38 mouse cellular contexts compared by ENCODE assay signal in the genomic region with DNA sequence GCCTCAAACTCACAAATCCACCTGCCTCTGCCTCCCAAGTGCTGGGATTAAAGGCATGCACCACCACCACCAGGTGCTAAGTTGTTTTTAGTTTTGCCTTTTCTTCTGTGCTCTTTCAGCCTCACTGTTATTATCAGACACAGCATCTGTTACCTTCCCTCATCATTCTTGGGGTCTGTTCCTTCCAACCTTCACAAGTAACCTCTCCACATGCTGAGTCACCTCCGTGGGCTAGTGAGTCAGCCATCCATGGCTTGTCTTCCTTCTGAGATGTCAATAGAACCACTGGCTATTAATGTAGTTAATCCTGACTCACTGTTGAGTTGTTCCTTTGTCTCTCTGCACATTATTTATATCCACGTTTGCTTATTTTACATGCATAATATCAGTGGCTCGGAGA. TPM values are rescaled to one million over a fixed set of nuclear protein-coding genes. Genes with fewer than 3 reads are reported as not detected.
DNase-seq lines count a peak whose midpoint lies in the region; ATAC-seq lines count a peak whose summit lies in the region.
"Had no signal": no experiment of that assay in that cellular context is flagged by ENCODE, and none has a peak within 500 bp of the region (broad histone marks: within the 10 kb centered on the region; RNA-seq: fewer than 3 reads in every experiment).

No protein-coding gene starts in this region.

- H3K27me3 ChIP-seq in hindbrain, embryonic 10.5 days (ENCODE audit: insufficient read depth, poor library complexity, severe bottlenecking), result no peaks in the 10 kb centered on the region
- H3K27me3 ChIP-seq: forebrain, embryonic 15.5 days; heart, embryonic 12.5 days; hindbrain, embryonic 15.5 days; limb, embryonic 15.5 days; liver, embryonic 13.5 days; neural tube, embryonic 12.5 days had no signal

- H3K36me3 ChIP-seq in hindbrain, embryonic 10.5 days, result no peaks in the 10 kb centered on the region
- H3K36me3 ChIP-seq: forebrain, embryonic 15.5 days; heart, embryonic 12.5 days; hindbrain, embryonic 15.5 days; kidney, embryonic 15.5 days; limb, embryonic 10.5 days; limb, embryonic 15.5 days; liver, embryonic 13.5 days; midbrain, embryonic 10.5 days; neural tube, embryonic 12.5 days had no signal

- H3K27ac ChIP-seq in hindbrain, embryonic 10.5 days, result no peak overlapping the region
- H3K27ac ChIP-seq: forebrain, embryonic 15.5 days; gastrocnemius, adult 2 months; heart, adult 2 months; hindbrain, embryonic 15.5 days; kidney, embryonic 15.5 days; limb, embryonic 10.5 days; limb, embryonic 15.5 days; liver, embryonic 13.5 days; macrophage; midbrain, embryonic 10.5 days; neural tube, embryonic 12.5 days had no signal

- H3K4me1 ChIP-seq in hindbrain, embryonic 10.5 days (replicated peaks), result no peaks in the 10 kb centered on the region
- H3K4me1 ChIP-seq: forebrain, embryonic 15.5 days; heart, embryonic 12.5 days; liver, embryonic 13.5 days; midbrain, embryonic 10.5 days; neural tube, embryonic 12.5 days had no signal

- peak; percentile 95 for DNase-seq in 416B (ENCODE audit: low read depth)
- DNase-seq in MEL-GATA-1-ER (ENCODE audit: extremely low read depth, low read depth), result peak; percentile 14
- DNase-seq in c-Kit-positive CD71-negative TER-119-negative erythroid progenitor cells, embryonic 14.5 days (ENCODE audit: low read depth), result peak; percentile 19
- no peak for DNase-seq in right cerebral cortex, adult 18-20 months
- DNase-seq in lung, postnatal 14 days, result no peak
- DNase-seq in hindbrain, embryonic 10.5 days (ENCODE audit: low spot score), result no peak
- DNase-seq: adrenal gland, postnatal 14 days; cerebellum, adult 18-20 months; cerebellum, postnatal 10 days; gastrocnemius, adult 2 months; heart, adult 2 months; heart, postnatal 4 days; kidney, adult 11 months; kidney, postnatal 25 days; layer of hippocampus, postnatal 36 days; liver, embryonic 13.5 days; lung, adult 18-20 months; right cerebral cortex, postnatal 4 days; thymus, adult 2 months; thymus, postnatal 36 days had no signal

- no peak overlapping the region for H3K4me3 ChIP-seq in hindbrain, embryonic 10.5 days
- H3K4me3 ChIP-seq: forebrain, embryonic 15.5 days; gastrocnemius, adult 2 months; heart, adult 2 months; heart, embryonic 12.5 days; hindbrain, embryonic 15.5 days; kidney, embryonic 15.5 days; limb, embryonic 10.5 days; limb, embryonic 15.5 days; liver, embryonic 13.5 days; midbrain, embryonic 10.5 days; neural tube, embryonic 12.5 days had no signal

- 89% methylated on average over 3 of the region's 3 CpGs for WGBS in hindbrain, embryonic 10.5 days

- no peaks in the 10 kb centered on the region for H3K9me3 ChIP-seq in hindbrain, embryonic 10.5 days
- H3K9me3 ChIP-seq: forebrain, embryonic 15.5 days; heart, embryonic 12.5 days; hindbrain, embryonic 15.5 days; kidney, embryonic 15.5 days; limb, embryonic 10.5 days; limb, embryonic 15.5 days; liver, embryonic 13.5 days; midbrain, embryonic 10.5 days; neural tube, embryonic 12.5 days had no signal

- no peak for ATAC-seq in megakaryocyte-erythroid progenitor cell, adult 5-6 weeks (replicated peaks; ENCODE audit: low FRiP score, low TSS enrichment, poor library complexity, severe bottlenecking)
- ATAC-seq: forebrain, embryonic 15.5 days; inflammation-experienced regulatory T-cells, adult 6 months; lung, postnatal 0 days; midbrain, embryonic 16.5 days had no signal

RNA-seq across cellular contexts. Expression of gene Ccdc54, which starts 9.7 kb away (rescaled TPM):
- total RNA-seq in megakaryocyte-erythroid progenitor cell, adult 5-6 weeks (2014; fragmentation: Nextera tagmentation), result not detected in 2 replicates
- not detected in 2 replicates for total RNA-seq in megakaryocyte-erythroid progenitor cell, adult 5-6 weeks (2017)
- polyA plus RNA-seq in hindbrain, embryonic 10.5 days (2016; fragmentation: Nextera tagmentation; extraction: Ambion mirVana), result not detected in 2 replicates
- total RNA-seq: adrenal gland, postnatal 14 days; gastrocnemius, adult 2 months; gastrocnemius, postnatal 4 days; heart, adult 2 months; heart, postnatal 4 days; layer of hippocampus, adult 18-20 months; layer of hippocampus, postnatal 36 days had no signal
- polyA plus RNA-seq: embryonic facial prominence, embryonic 11.5 days; forebrain, embryonic 15.5 days; heart, embryonic 12.5 days; heart, postnatal 0 days; hindbrain, embryonic 15.5 days; inflammation-experienced regulatory T-cells, adult 6 months; kidney, embryonic 15.5 days; limb, embryonic 10.5 days; limb, embryonic 15.5 days; liver, embryonic 13.5 days; lung, postnatal 0 days; midbrain, embryonic 10.5 days; midbrain, embryonic 16.5 days; neural tube, embryonic 12.5 days; spleen, adult 2 months; thymus, adult 2 months had no signal

Comparison
In these comparisons a context has a peak if more than half of its experiments do, and no peak if none do; other contexts are left out.
1. DNase-seq: peak in 416B (single experiment), MEL-GATA-1-ER (single experiment) and c-Kit-positive CD71-negative TER-119-negative erythroid progenitor cells, embryonic 14.5 days (single experiment); none in right cerebral cortex, adult 18-20 months (single experiment), lung, postnatal 14 days (single experiment) and hindbrain, embryonic 10.5 days (single experiment).